Mouse (Mus musculus) forelimb bud, embryonic 11.5 days (tissue): ENCODE data around the gene Abhd8.
A peak's percentile ranks its signal among the peaks of the same experiment; 100 is the strongest.

Experiments
- DNase-seq: peaks from one replicate; pipeline ENCODE4 v3.0.0-alpha.2; 2012; ENCODE audit warnings: low read depth, low spot score

Gene Abhd8

GRCm38 (mm10) chr8:71478943-71479342 lies 15.5 kb upstream of the Abhd8 start:
- no peak for DNase-seq

- DNase-seq: peak; percentile 56
These were observed 13.9 kb upstream of the Abhd8 start for GRCm38 (mm10) chr8:71477196-71477845.

GRCm38 (mm10) chr8:71476099-71476940 lies 12.9 kb upstream of the Abhd8 start:
- peak; percentile 70 for DNase-seq

- DNase-seq: no peak
These were observed 12.2 kb upstream of the Abhd8 start for GRCm38 (mm10) chr8:71475702-71476075.

- no peak for DNase-seq
These were observed 11.6 kb upstream of the Abhd8 start for GRCm38 (mm10) chr8:71474785-71475701.

- DNase-seq: no peak
These were observed 10.9 kb upstream of the Abhd8 start for GRCm38 (mm10) chr8:71474344-71474743.

GRCm38 (mm10) chr8:71472601-71473386 lies 9.3 kb upstream of the Abhd8 start:
- no peak for DNase-seq

GRCm38 (mm10) chr8:71471861-71472260 lies 8.4 kb upstream of the Abhd8 start:
- DNase-seq: no peak

- no peak for DNase-seq
These were observed 7.4 kb upstream of the Abhd8 start for GRCm38 (mm10) chr8:71470913-71471255.

- DNase-seq: no peak
These were observed 6.9 kb upstream of the Abhd8 start for GRCm38 (mm10) chr8:71470146-71470912.

- peak; percentile 37 for DNase-seq
These were observed 6.0 kb upstream of the Abhd8 start for GRCm38 (mm10) chr8:71469411-71469810.

GRCm38 (mm10) chr8:71468916-71469315 lies 5.5 kb upstream of the Abhd8 start, which contains the start of gene Dda1:
Gene Dda1, plus strand, starts transcription at chr8:71469199.
- peak; percentile 99 for DNase-seq

GRCm38 (mm10) chr8:71468001-71468400 lies 4.5 kb upstream of the Abhd8 start:
- DNase-seq: no peak

GRCm38 (mm10) chr8:71467201-71467600 lies 3.7 kb upstream of the Abhd8 start:
- no peak for DNase-seq

GRCm38 (mm10) chr8:71466198-71466597 lies 2.7 kb upstream of the Abhd8 start:
- DNase-seq: no peak

GRCm38 (mm10) chr8:71465733-71466132 lies 2.3 kb upstream of the Abhd8 start:
- DNase-seq: no peak

- peak; percentile 100 for DNase-seq
These were observed 1.4 kb upstream of the Abhd8 start, which contains the start of gene Mrpl34 for GRCm38 (mm10) chr8:71464513-71465500. Gene Mrpl34, plus strand, starts transcription at chr8:71464959.

- no peak for DNase-seq
These were observed 669 bp downstream of the Abhd8 start for GRCm38 (mm10) chr8:71462786-71463185.

GRCm38 (mm10) chr8:71462191-71462590 lies 1.3 kb downstream of the Abhd8 start:
- no peak for DNase-seq
